Comparison of ENCODE assay signal across 8 mouse cellular contexts in the genomic region with DNA sequence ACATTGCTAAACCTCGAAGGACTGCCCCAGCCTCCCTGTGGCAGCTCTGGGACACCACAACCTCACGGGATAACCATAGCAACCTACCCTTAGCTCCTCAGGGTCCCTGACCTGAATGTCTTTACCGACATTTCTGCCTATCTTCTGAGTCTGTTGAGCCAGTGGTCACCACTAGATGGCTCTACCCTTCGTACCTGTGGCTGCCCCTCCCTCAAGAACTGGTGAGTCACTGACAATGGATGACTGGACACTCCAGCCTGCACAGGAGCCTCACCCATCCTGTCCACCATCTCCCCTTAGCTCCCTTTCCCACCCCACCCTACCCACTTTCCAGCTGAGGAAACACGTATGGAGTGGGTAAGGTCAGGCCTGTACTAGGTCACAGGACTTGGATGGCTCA. TPM values are rescaled to one million over a fixed set of nuclear protein-coding genes. Genes with fewer than 3 reads are reported as not detected.
DNase-seq lines count a peak whose midpoint lies in the region; ATAC-seq and TF ChIP-seq lines count a peak whose summit lies in the region.

No protein-coding gene starts in this region.

- no peaks in the 10 kb centered on the region for H3K36me3 ChIP-seq in heart, postnatal 0 days (replicated peaks; ENCODE audit: control insufficient read depth, insufficient read depth, low read length)
- H3K36me3 ChIP-seq in testis, adult 2 months (ENCODE audit: control insufficient read depth, insufficient read depth, low read length), result no peaks in the 10 kb centered on the region
- H3K36me3 ChIP-seq in splenic B cell, adult 2 months (ENCODE audit: control insufficient read depth, insufficient read depth, low read length, poor library complexity, severe bottlenecking), result no peaks in the 10 kb centered on the region

- no peak for TF ChIP-seq POLR2A in testis, adult 2 months (IDR thresholded peaks at IDR 0.05; ENCODE audit: control insufficient read depth, low read depth, low read length)
- no peak for TF ChIP-seq POLR2A in bone marrow macrophage, adult 2 months (IDR thresholded peaks at IDR 0.05; ENCODE audit: borderline replicate concordance, low read depth, low read length)

- 17% methylated on average over 5 of the region's 5 CpGs for WGBS in heart, postnatal 0 days

- H3K27me3 ChIP-seq in heart, postnatal 0 days (ENCODE audit: control insufficient read depth, insufficient read depth, low read length), result peaks cover 51% of the 10 kb centered on the region
- H3K27me3 ChIP-seq in testis, adult 2 months (ENCODE audit: control insufficient read depth, insufficient read depth, low read length), result no peaks in the 10 kb centered on the region
- no peaks in the 10 kb centered on the region for H3K27me3 ChIP-seq in splenic B cell, adult 2 months (ENCODE audit: control insufficient read depth, insufficient read depth, low read length, poor library complexity, severe bottlenecking)

- peak; percentile 39 for TF ChIP-seq CTCF in heart, postnatal 0 days (IDR thresholded peaks at IDR 0.05; ENCODE audit: low read depth)
- peak; percentile 45; the same call in 1 of the 2 replicates for TF ChIP-seq CTCF in testis, adult 2 months (IDR thresholded peaks at IDR 0.05; ENCODE audit: control insufficient read depth, insufficient read depth, insufficient replicate concordance, low read depth, low read length)
- peak; percentile 36; the same call in 1 of the 2 replicates for TF ChIP-seq CTCF in bone marrow macrophage, adult 2 months (IDR thresholded peaks at IDR 0.05; ENCODE audit: low read depth, low read length)

- no peaks in the 10 kb centered on the region for H3K9me3 ChIP-seq in heart, postnatal 0 days (replicated peaks; ENCODE audit: control insufficient read depth, low read length)

- no peak overlapping the region for H3K4me3 ChIP-seq in heart, postnatal 0 days (ENCODE audit: low read depth, low read length)
- no peak overlapping the region for H3K4me3 ChIP-seq in testis, adult 2 months (ENCODE audit: control insufficient read depth, low read depth, low read length)
- H3K4me3 ChIP-seq in bone marrow macrophage, adult 2 months (ENCODE audit: insufficient read depth, low read length), result no peak overlapping the region

- H3K4me2 ChIP-seq in heart, postnatal 0 days (ENCODE audit: low read depth, low read length), result no peak overlapping the region

- no peak overlapping the region for H3K27ac ChIP-seq in heart, postnatal 0 days (ENCODE audit: low read depth)
- no peak overlapping the region for H3K27ac ChIP-seq in testis, adult 2 months (ENCODE audit: control insufficient read depth, insufficient read depth, low read depth, low read length)
- H3K27ac ChIP-seq in bone marrow macrophage, adult 2 months (ENCODE audit: insufficient read depth, low read depth, low read length), result no peak overlapping the region

- TF ChIP-seq EP300 in heart, postnatal 0 days (IDR thresholded peaks at IDR 0.05; ENCODE audit: low read depth), result no peak

- no peak overlapping the region for H3K9ac ChIP-seq in heart, postnatal 0 days (replicated peaks; ENCODE audit: low read depth, low read length)

- DNase-seq in heart, postnatal 0 days (ENCODE audit: low spot score), result peak; percentile 16
- no peak for DNase-seq in heart, postnatal 25 days (ENCODE audit: low spot score)
- no peak for DNase-seq in testis, postnatal 10 days (ENCODE audit: low spot score)
- peak; percentile 57 for DNase-seq in splenic B cell, adult 2 months (ENCODE audit: low read depth, low spot score)
- DNase-seq in cerebellum, adult 11-12 months, result no peak
- no peak for DNase-seq in natural killer cell, adult 2 months (ENCODE audit: low spot score in 2 of 2)

- H3K4me1 ChIP-seq in heart, postnatal 0 days (ENCODE audit: control insufficient read depth, insufficient read depth), result no peaks in the 10 kb centered on the region
- H3K4me1 ChIP-seq in testis, adult 2 months (ENCODE audit: control insufficient read depth, insufficient read depth, low read length), result no peaks in the 10 kb centered on the region
- no peaks in the 10 kb centered on the region for H3K4me1 ChIP-seq in bone marrow macrophage, adult 2 months (ENCODE audit: control insufficient read depth, insufficient read depth, low read length)

- intact Hi-C loops in heart, postnatal 25 days (cut with DNase I), result no loop called here

- ATAC-seq in heart, postnatal 0 days (ENCODE audit: insufficient read depth, low read depth), result 0 out of 2 replicates have a peak, but pooled peaks have one; percentile 31

RNA-seq across cellular contexts. Expression of a gene that starts 23.5 kb away (rescaled TPM):
- total RNA-seq in heart, postnatal 0 days (2014; rRNA removed; ENCODE audit: low replicate concordance), result 1.6 TPM in 1 of 2 replicates, not detected in the other
- polyA plus RNA-seq in heart, postnatal 0 days (2015; fragmentation: Nextera tagmentation; extraction: Ambion mirVana), result 0.33 and 0.38 TPM in 2 replicates
- under 1 TPM; 0.31 to 0.36 TPM for total RNA-seq in heart, postnatal 25 days (2021)
- 4.6 TPM in 2 replicates for polyA plus RNA-seq in testis, adult 2 months (2012; rRNA removed)
- not detected in 2 replicates for polyA plus RNA-seq in bone marrow macrophage, adult 2 months (2012; ENCODE audit: insufficient read depth, insufficient read length, missing spikeins)

Comparison
In these comparisons a context has a peak if more than half of its experiments do, and no peak if none do; other contexts are left out.
1. DNase-seq: peak in heart, postnatal 0 days (single experiment) and splenic B cell, adult 2 months (single experiment); none in heart, postnatal 25 days (single experiment), testis, postnatal 10 days (single experiment), cerebellum, adult 11-12 months (single experiment) and natural killer cell, adult 2 months (0 of 2).
2. Peak in every context shown above with its lines, with median percentiles within 50 percentile points of each other: CTCF ChIP-seq.